Mouse (Mus musculus) T-helper 2 cell (primary cell): Measurements from ENCODE around the gene Tmem260.

ENCODE experiments used
- in situ Hi-C: fragments of 300-600 bp; cut with MboI, MseI; formaldehyde crosslinking; loops from one replicate; pipeline ENCODE4 v1.15.1; 2025; ENCODE audit warnings: high pct_unique_total_duplicates

Tmem260 gene

GRCm38 (mm10) chr14:48481591-48481990 lies 35.7 kb downstream of the Tmem260 start:
- in situ Hi-C loops = no loop called here

GRCm38 (mm10) chr14:48482762-48483161 lies 36.8 kb downstream of the Tmem260 start:
- in situ Hi-C loops = no loop called here

DNA sequence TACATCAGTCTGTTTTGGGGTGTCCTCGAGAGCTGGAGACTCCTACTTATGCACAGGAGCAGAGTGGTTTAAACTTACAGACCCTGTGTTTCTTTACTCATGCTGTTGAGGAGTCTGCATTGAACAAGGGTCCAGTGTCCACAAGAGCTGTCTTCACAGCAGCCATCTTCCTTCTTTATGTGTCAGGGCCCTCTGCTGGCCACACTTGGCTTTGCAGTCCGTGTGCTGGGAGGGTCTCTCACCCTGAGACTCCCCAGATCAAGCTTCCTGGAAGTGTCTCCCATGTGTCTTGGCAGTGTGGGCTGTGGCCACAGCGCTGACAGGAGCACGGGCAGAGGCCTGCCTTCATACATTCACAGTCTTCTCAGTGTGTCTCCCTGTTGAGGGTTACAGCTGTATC lies 48.0 kb downstream of the Tmem260 start:
- in situ Hi-C loops = loop anchor here (5.0 kb wide), 1 partner anchor 122 kb away; no protein-coding TSS in a partner anchor

- in situ Hi-C loops = no loop called here
Observed at GRCm38 (mm10) chr14:48502573-48502972, 56.6 kb downstream of the Tmem260 start.

DNA sequence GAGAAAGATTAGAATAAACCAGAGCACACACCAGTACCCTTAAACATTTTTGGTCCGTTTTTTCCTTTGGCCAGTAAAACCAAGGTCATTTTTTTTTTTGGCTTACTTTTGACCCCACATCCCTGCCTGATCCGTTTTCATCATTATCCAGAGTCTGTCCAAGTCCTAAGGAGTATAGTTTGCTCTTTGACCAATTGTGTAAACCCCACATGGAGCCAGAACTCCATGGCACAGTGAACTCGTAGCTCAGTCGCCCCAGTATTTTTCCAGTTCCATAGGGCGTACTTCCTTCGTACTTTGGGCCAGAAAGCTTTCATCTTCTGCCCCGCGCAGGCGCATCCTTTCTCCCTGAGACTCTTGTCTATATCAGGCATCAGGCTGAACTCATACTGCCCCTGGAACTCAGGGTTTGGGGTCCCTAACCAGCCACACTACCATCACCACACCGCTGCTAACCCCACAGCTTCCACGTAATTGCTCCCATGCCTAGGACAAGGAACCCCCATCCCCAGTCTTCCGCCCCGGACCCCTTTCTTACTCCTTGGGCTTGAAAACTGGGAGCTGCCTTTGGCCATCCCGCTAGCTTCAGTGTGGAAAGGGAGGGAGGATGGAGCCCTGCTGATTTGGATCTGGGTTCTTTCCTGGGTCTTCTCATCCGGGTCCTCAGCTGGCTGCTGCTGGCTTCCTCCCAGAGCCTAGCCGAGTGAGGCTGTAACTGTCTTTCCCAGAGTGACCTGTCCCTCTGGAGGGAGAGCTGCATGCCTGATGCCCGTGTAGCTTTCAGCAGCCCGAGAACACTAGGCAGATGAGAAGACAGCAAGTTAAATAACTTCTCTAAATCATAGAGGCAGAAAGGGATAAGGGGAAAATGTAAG lies 58.0 kb downstream of the Tmem260 start:
- in situ Hi-C loops = no loop called here

DNA sequence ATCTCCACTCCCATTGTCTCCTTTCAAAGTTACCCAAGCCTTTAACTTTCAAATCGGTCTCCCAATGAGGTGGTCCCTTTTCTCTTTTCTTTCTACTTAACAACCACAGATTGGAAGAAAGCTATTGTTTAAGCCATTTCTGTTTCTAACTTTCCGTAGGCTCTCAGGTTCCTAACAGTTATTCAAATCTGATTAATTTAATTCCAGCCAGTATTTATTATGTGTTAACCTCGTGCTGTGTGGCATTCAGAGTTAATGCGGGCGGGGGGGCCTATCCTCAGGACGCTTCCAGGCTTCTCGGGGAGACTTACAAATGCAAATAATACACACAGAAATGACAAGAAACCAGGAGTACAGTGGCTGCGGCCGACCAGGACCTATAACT lies 58.6 kb downstream of the Tmem260 start:
- in situ Hi-C loops = no loop called here

DNA sequence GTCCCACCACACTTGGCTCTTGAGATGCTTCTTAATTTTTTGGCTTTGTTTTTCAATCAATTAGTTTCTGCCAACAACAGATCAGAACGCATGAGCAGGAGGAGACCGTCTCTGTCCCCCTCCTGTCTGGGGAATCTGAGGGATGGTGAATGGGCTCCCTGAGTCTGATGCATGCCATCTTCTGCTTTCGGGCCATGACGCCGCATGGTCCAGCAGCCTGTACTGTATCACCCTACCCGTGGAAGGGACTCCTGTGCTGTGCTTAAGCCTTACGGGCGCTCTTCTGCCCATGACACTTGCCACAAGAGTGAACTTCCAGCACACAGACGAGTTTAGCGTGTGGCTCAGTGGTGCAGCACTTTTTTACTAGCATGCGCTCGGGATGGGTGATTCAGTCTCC lies 59.7 kb downstream of the Tmem260 start:
- in situ Hi-C loops = no loop called here

- in situ Hi-C loops = no loop called here
Observed at GRCm38 (mm10) chr14:48507376-48507775, 61.5 kb downstream of the Tmem260 start.

- in situ Hi-C loops = no loop called here
Observed at GRCm38 (mm10) chr14:48509131-48509530, 63.2 kb downstream of the Tmem260 start.

- in situ Hi-C loops = loop anchor here (10.0 kb wide), 1 partner anchor 1478 kb away; no protein-coding TSS in a partner anchor
Observed at GRCm38 (mm10) chr14:48513098-48513823, 67.3 kb downstream of the Tmem260 start.

DNA sequence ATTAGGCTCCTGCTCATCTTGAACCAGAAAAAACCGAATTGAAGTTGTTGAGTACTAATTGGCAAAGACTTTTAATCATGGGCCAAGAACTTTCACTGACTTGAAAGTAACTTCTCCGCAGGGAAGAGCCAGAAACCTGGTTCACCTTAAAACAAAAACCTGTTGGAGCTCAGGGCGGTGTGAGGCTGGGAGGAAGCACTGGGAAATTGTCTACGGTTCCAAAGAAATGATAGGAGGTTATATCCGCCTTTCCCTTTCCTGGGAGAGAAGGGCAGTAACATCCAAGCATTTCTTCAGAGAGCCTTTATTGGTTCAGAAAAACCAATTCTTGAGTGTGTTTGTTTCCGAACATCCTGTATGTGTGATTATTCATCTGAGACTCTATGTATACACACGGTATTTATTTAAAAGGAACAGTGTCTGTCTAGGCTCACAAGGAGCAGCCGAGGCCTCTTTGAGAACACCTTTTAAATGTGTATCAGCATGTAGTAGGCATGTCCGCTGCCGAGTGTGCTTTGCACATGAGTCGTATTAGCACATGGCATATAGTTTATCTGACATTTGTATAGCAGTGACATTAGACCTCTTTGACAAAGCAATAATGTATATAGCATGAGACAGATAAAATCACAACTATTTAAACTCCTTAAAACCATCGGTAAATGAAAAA lies 68.0 kb downstream of the Tmem260 start:
- in situ Hi-C loops = loop anchor here (10.0 kb wide), 1 partner anchor 1479 kb away; no protein-coding TSS in a partner anchor

DNA sequence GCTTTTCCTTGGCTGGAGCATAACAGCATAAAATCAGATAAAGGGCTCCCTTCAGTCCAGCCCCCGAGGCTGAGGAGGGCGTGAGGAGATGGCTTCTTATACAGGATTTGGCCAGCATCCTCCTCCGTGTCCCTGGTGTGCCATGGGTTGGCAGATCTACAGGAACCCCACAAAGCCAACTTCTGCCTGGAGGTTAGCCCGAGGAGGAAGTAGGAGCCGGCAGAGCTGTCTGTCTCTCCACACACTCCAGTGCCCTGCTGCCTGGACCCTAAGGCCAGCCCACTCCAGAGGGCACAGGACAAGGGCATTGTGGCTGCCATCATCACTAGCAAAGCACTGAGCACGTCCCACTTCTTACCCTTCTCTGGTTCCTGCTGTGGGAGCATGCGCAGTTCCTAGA lies 68.7 kb downstream of the Tmem260 start:
- in situ Hi-C loops = loop anchor here (10.0 kb wide), 1 partner anchor 1480 kb away; no protein-coding TSS in a partner anchor

DNA sequence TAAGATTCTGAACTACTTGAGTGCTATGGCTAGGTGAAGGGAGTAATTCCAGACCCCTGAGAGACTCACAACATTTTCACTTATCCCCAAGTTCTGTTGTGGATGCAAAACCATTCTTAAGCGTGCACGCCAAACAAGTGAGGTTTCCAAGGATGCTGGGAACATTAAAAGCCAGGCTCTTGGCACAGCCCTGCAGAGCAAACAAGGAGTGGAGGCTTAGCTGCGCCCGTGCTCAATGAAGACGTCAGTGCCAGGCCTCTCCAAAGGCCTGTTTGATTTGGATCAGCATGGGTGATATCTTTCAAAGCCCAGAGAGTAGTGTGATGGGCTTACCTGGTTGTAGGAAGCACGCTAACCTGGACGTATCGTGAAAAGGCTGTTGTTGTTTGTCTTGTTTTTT lies 69.6 kb downstream of the Tmem260 start:
- in situ Hi-C loops = loop anchor here (10.0 kb wide), 1 partner anchor 1481 kb away; no protein-coding TSS in a partner anchor

DNA sequence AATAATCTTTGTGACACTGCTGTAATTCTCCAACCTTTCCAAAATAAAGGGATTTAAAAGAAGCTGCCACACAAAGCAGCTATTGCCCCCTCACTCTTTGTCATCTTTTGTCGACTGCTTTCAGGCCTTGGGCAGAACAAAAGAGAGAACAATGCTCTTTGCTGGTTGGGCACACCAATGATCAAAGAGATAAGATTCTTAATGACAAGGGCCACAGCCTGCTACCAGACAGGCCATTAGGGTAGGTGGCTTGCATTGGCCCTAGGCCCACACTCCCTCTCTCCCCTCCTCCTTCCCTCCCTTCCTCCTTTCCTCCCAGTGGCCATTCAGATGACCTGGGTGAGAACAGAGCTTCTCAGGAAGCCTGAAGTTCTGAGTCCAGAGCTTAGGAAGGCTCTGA lies 77.4 kb downstream of the Tmem260 start:
- in situ Hi-C loops = no loop called here

GRCm38 (mm10) chr14:48524135-48524534 lies 78.2 kb downstream of the Tmem260 start:
- in situ Hi-C loops = no loop called here

GRCm38 (mm10) chr14:48525055-48525454 lies 79.1 kb downstream of the Tmem260 start:
- in situ Hi-C loops = no loop called here

GRCm38 (mm10) chr14:48530629-48531028 lies 84.7 kb downstream of the Tmem260 start:
- in situ Hi-C loops = no loop called here

DNA sequence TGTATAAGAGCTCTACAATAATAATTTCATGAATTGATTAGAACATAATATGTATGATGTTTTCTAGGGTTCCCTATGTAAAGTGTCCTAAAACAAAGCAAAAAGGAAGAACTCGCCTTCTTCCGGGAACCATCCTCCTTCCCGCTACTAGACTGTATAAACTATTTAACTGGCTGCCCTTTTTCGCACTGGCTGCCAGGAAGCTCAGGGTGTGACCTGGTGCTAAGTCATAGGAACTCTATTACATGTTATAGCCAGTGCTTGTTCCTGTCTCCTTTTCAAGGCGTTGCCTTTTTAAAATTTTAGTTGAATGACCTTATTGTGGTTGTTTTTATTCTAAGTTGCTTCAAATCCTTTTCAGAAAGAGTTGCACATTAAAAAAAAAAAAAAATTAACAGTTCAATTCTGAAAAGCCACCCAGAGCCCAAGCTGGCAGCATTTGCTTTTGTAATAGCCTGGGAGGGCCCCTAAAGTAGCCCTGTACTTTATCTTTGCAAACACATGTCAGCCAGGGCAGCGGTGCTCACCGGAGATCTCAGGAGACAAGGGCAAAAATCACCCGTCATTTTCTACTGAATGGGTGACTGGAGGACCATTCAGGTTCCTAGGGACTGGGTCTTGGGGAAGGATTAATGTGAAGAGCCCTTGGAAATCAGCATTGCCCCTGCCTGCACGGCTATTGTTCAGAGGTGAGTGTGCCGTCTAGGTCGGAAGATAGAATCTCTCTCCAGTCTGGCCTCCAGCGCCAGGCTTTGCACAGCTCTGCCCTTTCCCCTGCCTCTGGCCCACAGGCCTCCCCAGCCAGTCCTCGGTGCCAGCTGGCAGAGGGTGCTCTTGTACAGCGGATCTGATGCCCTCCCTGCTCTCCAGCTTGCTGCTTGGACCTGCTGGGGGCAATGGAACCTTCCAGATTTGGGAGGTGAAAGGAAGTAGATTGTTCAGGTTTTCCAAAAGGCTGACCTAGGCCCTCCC lies 92.2 kb downstream of the Tmem260 start:
- in situ Hi-C loops = no loop called here

DNA sequence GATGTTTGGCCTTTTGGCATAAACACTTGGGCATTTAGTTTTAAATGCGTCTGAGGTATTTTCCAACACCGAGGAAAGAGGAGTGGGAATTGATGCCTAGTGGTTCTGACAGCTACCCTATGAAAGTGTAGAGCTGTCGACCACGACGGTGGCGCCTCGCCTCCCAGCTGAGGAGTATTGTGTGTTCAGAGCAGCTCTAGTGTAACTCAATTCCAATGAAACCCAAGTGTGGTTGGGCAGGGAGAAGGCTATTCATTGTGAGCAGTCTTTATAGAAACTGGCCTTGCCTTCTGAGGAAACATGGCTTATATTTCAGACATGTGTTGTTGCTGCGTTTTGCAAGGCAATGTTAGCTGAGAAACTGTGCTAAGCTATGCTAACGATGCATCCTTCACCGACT lies 99.2 kb downstream of the Tmem260 start:
- in situ Hi-C loops = no loop called here

GRCm38 (mm10) chr14:48546009-48546408 lies 100.1 kb downstream of the Tmem260 start:
- in situ Hi-C loops = no loop called here

- in situ Hi-C loops = no loop called here
Observed at GRCm38 (mm10) chr14:48549703-48550102, 103.8 kb downstream of the Tmem260 start.
